Mouse (Mus musculus) G1E (cell line): ENCODE measurements around the gene Ank3. TPM values are rescaled to one million over a fixed set of nuclear protein-coding genes. Genes with fewer than 3 reads are reported as not detected.

Experiments used
- ATAC-seq: 2 replicates; pipeline ENCODE4 v1.8.0; 2016; ENCODE audit warnings: mild to moderate bottlenecking; ENCODE audit not compliant: insufficient number of reproducible peaks, poor library complexity, low FRiP score, severe bottlenecking; ENCODE audit errors: extremely low read depth
- DNase-seq: peaks from one replicate; pipeline ENCODE4 v3.0.0; 2012; ENCODE audit warnings: low spot score
- H3K27me3 ChIP-seq: 2 replicates; pipeline ENCODE4 v1.6.1; 2012; ENCODE audit warnings: mild to moderate bottlenecking, low read length, inconsistent platforms; ENCODE audit not compliant: insufficient read depth
- H3K36me3 ChIP-seq: replicated peaks from 2 replicates; pipeline ENCODE3; 2012; ENCODE audit warnings: mild to moderate bottlenecking, inconsistent platforms
- H3K4me1 ChIP-seq: 2 replicates; pipeline ENCODE4 v1.6.1; 2012; ENCODE audit warnings: low read depth, low read length, inconsistent platforms, mixed read lengths; ENCODE audit not compliant: insufficient read depth
- H3K4me3 ChIP-seq: 2 replicates; pipeline ENCODE4 v1.5.1; 2012; ENCODE audit warnings: low read depth, mild to moderate bottlenecking, inconsistent platforms, low read length, moderate library complexity, mixed read lengths
- H3K9me3 ChIP-seq: replicated peaks from 2 replicates; pipeline ENCODE4 v1.6.1; 2012; ENCODE audit warnings: inconsistent platforms
- CTCF ChIP-seq: IDR thresholded peaks from 2 replicates; pipeline ENCODE4 v1.5.1; 2012; ENCODE audit warnings: low read depth, low read length, inconsistent platforms, mixed read lengths
- GATA1 ChIP-seq: IDR thresholded peaks from 2 replicates; pipeline ENCODE4 v1.6.1; 2012; ENCODE audit warnings: borderline replicate concordance, low read length, inconsistent platforms, mixed read lengths
- GATA2 ChIP-seq: IDR thresholded peaks from 2 replicates; pipeline ENCODE4 v1.6.1; 2012; ENCODE audit warnings: low read depth, low read length, inconsistent platforms, borderline replicate concordance
- POLR2AphosphoS5 ChIP-seq: IDR thresholded peaks from 2 replicates; pipeline ENCODE4 v1.6.1; 2012; ENCODE audit warnings: low read depth, low read length, inconsistent platforms; ENCODE audit not compliant: insufficient replicate concordance
- TAL1 ChIP-seq: conservative IDR thresholded peaks from 2 replicates; pipeline ENCODE4 v1.6.1; 2012; ENCODE audit warnings: low read depth, low read length, inconsistent platforms, mixed read lengths
- polyA plus RNA-seq: library from polyadenylated mRNA; stranded (reverse); fragments of >175 nt; gene quantifications from 2 replicates; pipeline ENCODE4 v1.2.3, GENCODE M21; 2012
- total RNA-seq, 2 experiments: library from RNA; stranded (forward) in 1 of 2; stranded (reverse) in 1 of 2; fragments of 200-1000 nt in 1 of 2; fragments of >200 nt in 1 of 2; fragmentation: Nextera tagmentation in 1 of 2; gene quantifications; 2 replicates each; pipeline ENCODE4 v1.2.3; 2014 to 2017

Ank3 gene
- total and polyA plus RNA-seq, 3 experiments = 0.98 TPM; not detected in 2

- Histone ChIP-seq H3K27me3 (no peaks in the 10 kb centered on the region), H3K36me3 (no peaks in the 10 kb centered on the region), H3K4me3 (no peak overlapping the region), H3K9me3 (peaks cover 64% of the 10 kb centered on the region), H3K4me1 (no peaks in the 10 kb centered on the region)
- ATAC-seq (no peak), DNase-seq (no peak)
- TF ChIP-seq GATA1 = no peak
- no peak for TF ChIP-seq POLR2AphosphoS5
- TF ChIP-seq TAL1 = no peak
Observed at GRCm38 (mm10) chr10:69690961-69691451, 292.4 kb downstream of the Ank3 start.

- Histone ChIP-seq H3K4me1 (no peaks in the 10 kb centered on the region), H3K4me3 (no peak overlapping the region), H3K9me3 (peaks cover 59% of the 10 kb centered on the region), H3K27me3 (no peaks in the 10 kb centered on the region), H3K36me3 (no peaks in the 10 kb centered on the region)
- TF ChIP-seq GATA2 (no peak), GATA1 (no peak), POLR2AphosphoS5 (no peak), TAL1 (no peak), CTCF (no peak)
- DNase-seq (no peak), ATAC-seq (no peak)
Observed at GRCm38 (mm10) chr10:69696019-69696418, 297.4 kb downstream of the Ank3 start.

GRCm38 (mm10) chr10:69698699-69699098 lies 300.1 kb downstream of the Ank3 start:
- DNase-seq (no peak), ATAC-seq (no peak)
- H3K4me1 ChIP-seq = no peaks in the 10 kb centered on the region
- no peaks in the 10 kb centered on the region for H3K27me3 ChIP-seq
- no peak for TF ChIP-seq GATA2
- no peak for TF ChIP-seq GATA1
- TF ChIP-seq CTCF = no peak
- no peak for TF ChIP-seq POLR2AphosphoS5
- TF ChIP-seq TAL1 = no peak
- H3K9me3 ChIP-seq = peaks cover 51% of the 10 kb centered on the region
- H3K4me3 ChIP-seq = no peak overlapping the region
- no peaks in the 10 kb centered on the region for H3K36me3 ChIP-seq

- ATAC-seq (no peak), DNase-seq (no peak)
- H3K27me3 ChIP-seq = no peaks in the 10 kb centered on the region
- no peaks in the 10 kb centered on the region for H3K4me1 ChIP-seq
- H3K36me3 ChIP-seq = no peaks in the 10 kb centered on the region
- peaks cover 52% of the 10 kb centered on the region for H3K9me3 ChIP-seq
- TF ChIP-seq GATA2 (no peak), GATA1 (no peak), CTCF (no peak), TAL1 (no peak), POLR2AphosphoS5 (no peak)
- no peak overlapping the region for H3K4me3 ChIP-seq
Observed at GRCm38 (mm10) chr10:69701226-69701625, 302.7 kb downstream of the Ank3 start.

GRCm38 (mm10) chr10:69705806-69706768 lies 307.5 kb downstream of the Ank3 start:
- peaks cover 57% of the 10 kb centered on the region for H3K9me3 ChIP-seq
- no peak for TF ChIP-seq GATA1
- TF ChIP-seq GATA2 = no peak
- no peak for TF ChIP-seq TAL1
- no peak for TF ChIP-seq CTCF
- no peak for TF ChIP-seq POLR2AphosphoS5
- no peaks in the 10 kb centered on the region for H3K4me1 ChIP-seq
- no peaks in the 10 kb centered on the region for H3K36me3 ChIP-seq
- H3K4me3 ChIP-seq = 0 out of 2 replicates have a peak overlapping the region, but pooled peaks have one; percentile 13
- no peaks in the 10 kb centered on the region for H3K27me3 ChIP-seq
- DNase-seq = no peak
- no peak for ATAC-seq

GRCm38 (mm10) chr10:69706851-69707788 lies 308.5 kb downstream of the Ank3 start:
- H3K4me1 ChIP-seq = no peaks in the 10 kb centered on the region
- no peak for TF ChIP-seq TAL1
- TF ChIP-seq POLR2AphosphoS5 = no peak
- TF ChIP-seq CTCF = no peak
- no peak for TF ChIP-seq GATA1
- TF ChIP-seq GATA2 = no peak
- no peaks in the 10 kb centered on the region for H3K36me3 ChIP-seq
- ATAC-seq (no peak), DNase-seq (no peak)
- H3K27me3 ChIP-seq = no peaks in the 10 kb centered on the region
- H3K4me3 ChIP-seq = no peak overlapping the region
- H3K9me3 ChIP-seq = peaks cover 58% of the 10 kb centered on the region
